Mouse (Mus musculus) macrophage (primary cell): ENCODE results near the gene Snf8. TPM values are rescaled to one million over a fixed set of nuclear protein-coding genes. Genes with fewer than 3 reads are reported as not detected.
A peak's percentile ranks its signal among the peaks of the same experiment; 100 is the strongest.

Experiments
- H3K27ac ChIP-seq: fragments of 350-480 bp; formaldehyde crosslinking; 2 replicates; pipeline ENCODE4 v1.9.0; 2021
- H3K36me3 ChIP-seq: fragments of 350-480 bp; formaldehyde crosslinking; 2 replicates; pipeline ENCODE4 v1.9.0; 2021; ENCODE audit errors: inconsistent target
- H3K4me3 ChIP-seq: fragments of 350-480 bp; formaldehyde crosslinking; 2 replicates; pipeline ENCODE4 v1.9.0; 2021; ENCODE audit errors: inconsistent target
- H3K79me2 ChIP-seq: fragments of 350-480 bp; formaldehyde crosslinking; 2 replicates; pipeline ENCODE4 v1.9.0; 2021; ENCODE audit errors: inconsistent target
- WGBS: methylation state at CpG from one replicate; pipeline ENCODE4 v1.1.7; 2026; ENCODE audit warnings: inconsistent platforms; ENCODE audit not compliant: missing documents; 5-methylcytosine and 5-hydroxymethylcytosine counted together
- polyA plus RNA-seq: library from polyadenylated mRNA; stranded (reverse); fragments of 250-400 nt; gene quantifications from 3 replicates; pipeline ENCODE4 v1.2.4, GENCODE M21; 2018; ENCODE audit warnings: inconsistent platforms
- total RNA-seq, 78 experiments: library from RNA; depleted of rRNA; stranded (reverse); fragments of 250-400 nt; gene quantifications; 1 replicate in 9 of 78; 2 replicates in 24 of 78; 3 replicates in 43 of 78; 4 replicates in 2 of 78; pipeline ENCODE4 v1.2.4; 2018; ENCODE audit warnings: inconsistent platforms in 56 of 78

Snf8 gene
- total RNA-seq (2018; cell fraction: chromatin; rRNA removed) = 10 to 100 TPM; 27.4 to 71.1 (median 53.8) TPM
- total RNA-seq (2018; cell fraction: cytosol; rRNA removed) = 100 to 1,000 TPM in 4 of 26 experiments, 10 to 100 TPM in 22; 76.1 to 112 (median 90.6) TPM
- total RNA-seq (2018; cell fraction: nucleus; rRNA removed) = 10 to 100 TPM; 30.2 to 56.7 (median 44.0) TPM
- 81.3 to 105 TPM (median 84.8 TPM) in 3 replicates for polyA plus RNA-seq

- H3K27ac ChIP-seq = peak within 1 kb of the TSS; percentile 43
- WGBS = under 1% methylated on average over 29 of the region's 29 CpGs
- H3K4me3 ChIP-seq = peak within 1 kb of the TSS; percentile 98
- H3K79me2 ChIP-seq = peaks cover 24% of the 10 kb centered on the region
- H3K36me3 ChIP-seq = peaks cover 18% of the 10 kb centered on the region
Observed at GRCm38 (mm10) chr11:96034596-96035052, at the start of gene Snf8. Gene Snf8, plus strand, starts transcription at chr11:96034885.

- Histone ChIP-seq H3K27ac (no peak overlapping the region), H3K79me2 (no peaks in the 10 kb centered on the region)
Observed at GRCm38 (mm10) chr11:95987854-95988447, 46.7 kb upstream of the Snf8 start.

GRCm38 (mm10) chr11:95988533-95988932, 46.2 kb upstream of the Snf8 start:
- H3K36me3 ChIP-seq = no peaks in the 10 kb centered on the region
- WGBS = 80% methylated on average over 9 of the region's 9 CpGs
- no peak overlapping the region for H3K4me3 ChIP-seq
- no peak overlapping the region for H3K27ac ChIP-seq
- H3K79me2 ChIP-seq = no peaks in the 10 kb centered on the region

More at GRCm38 (mm10) chr11:95987854-95988447, 46.7 kb upstream of the Snf8 start:
- Histone ChIP-seq H3K36me3 (no peaks in the 10 kb centered on the region), H3K4me3 (no peak overlapping the region)
- WGBS = 87% methylated on average over 6 of the region's 6 CpGs

- H3K4me3 ChIP-seq = no peak overlapping the region
- no peak overlapping the region for H3K27ac ChIP-seq
- 94% methylated on average over 8 of the region's 8 CpGs for WGBS
- no peaks in the 10 kb centered on the region for H3K36me3 ChIP-seq
- H3K79me2 ChIP-seq = no peaks in the 10 kb centered on the region
Observed at GRCm38 (mm10) chr11:95989864-95990263, 44.8 kb upstream of the Snf8 start.

GRCm38 (mm10) chr11:95990431-95990830, 44.3 kb upstream of the Snf8 start:
- Histone ChIP-seq H3K79me2 (no peaks in the 10 kb centered on the region), H3K36me3 (no peaks in the 10 kb centered on the region), H3K27ac (no peak overlapping the region), H3K4me3 (no peak overlapping the region)
- WGBS = 95% methylated on average over 4 of the region's 4 CpGs

GRCm38 (mm10) chr11:95990886-95991708, 43.6 kb upstream of the Snf8 start:
- H3K4me3 ChIP-seq = no peak overlapping the region
- H3K36me3 ChIP-seq = no peaks in the 10 kb centered on the region
- WGBS = 50% methylated on average over 26 of the region's 49 CpGs
- no peak overlapping the region for H3K27ac ChIP-seq
- no peaks in the 10 kb centered on the region for H3K79me2 ChIP-seq

- H3K27ac ChIP-seq = no peak overlapping the region
- no peaks in the 10 kb centered on the region for H3K79me2 ChIP-seq
- WGBS = 91% methylated on average over 8 of the region's 8 CpGs
- no peaks in the 10 kb centered on the region for H3K36me3 ChIP-seq
- no peak overlapping the region for H3K4me3 ChIP-seq
Observed at GRCm38 (mm10) chr11:95994151-95994550, 40.5 kb upstream of the Snf8 start.

GRCm38 (mm10) chr11:96003100-96003900, 31.4 kb upstream of the Snf8 start:
- no peaks in the 10 kb centered on the region for H3K79me2 ChIP-seq
- H3K4me3 ChIP-seq = no peak overlapping the region
- H3K27ac ChIP-seq = no peak overlapping the region
- WGBS = 62% methylated on average over 10 of the region's 12 CpGs
- H3K36me3 ChIP-seq = no peaks in the 10 kb centered on the region

GRCm38 (mm10) chr11:96003969-96004792, 30.5 kb upstream of the Snf8 start:
- H3K79me2 ChIP-seq = no peaks in the 10 kb centered on the region
- H3K27ac ChIP-seq = no peak overlapping the region
- WGBS = 9% methylated on average over 32 of the region's 32 CpGs
- H3K4me3 ChIP-seq = no peak overlapping the region
- H3K36me3 ChIP-seq = no peaks in the 10 kb centered on the region

- Histone ChIP-seq H3K36me3 (no peaks in the 10 kb centered on the region), H3K79me2 (no peaks in the 10 kb centered on the region), H3K27ac (no peak overlapping the region), H3K4me3 (no peak overlapping the region)
- WGBS = 5% methylated on average over 54 of the region's 57 CpGs
Observed at GRCm38 (mm10) chr11:96004793-96005402, 29.8 kb upstream of the Snf8 start.

GRCm38 (mm10) chr11:96005403-96006271, 29.0 kb upstream of the Snf8 start, which contains the start of gene Igf2bp1:
Gene Igf2bp1, minus strand, starts transcription at chr11:96005940.
- Histone ChIP-seq H3K27ac (no peak within 1 kb of the TSS), H3K79me2 (no peaks in the 10 kb centered on the region)
- 3% methylated on average over 48 of the region's 74 CpGs for WGBS

GRCm38 (mm10) chr11:96006367-96006851, 28.3 kb upstream of the Snf8 start:
- no peak overlapping the region for H3K4me3 ChIP-seq
- H3K36me3 ChIP-seq = no peaks in the 10 kb centered on the region
- H3K27ac ChIP-seq = no peak overlapping the region
- H3K79me2 ChIP-seq = no peaks in the 10 kb centered on the region
- 4% methylated on average over 33 of the region's 33 CpGs for WGBS

More at GRCm38 (mm10) chr11:96005403-96006271, 29.0 kb upstream of the Snf8 start, which contains the start of gene Igf2bp1:
- no peak within 1 kb of the TSS for H3K4me3 ChIP-seq
- H3K36me3 ChIP-seq = no peaks in the 10 kb centered on the region
